Mouse (Mus musculus): ENCODE data around the gene Aqp6. TPM values are rescaled to one million over a fixed set of nuclear protein-coding genes. Genes with fewer than 3 reads are reported as not detected.
A peak's percentile ranks its signal among the peaks of the same experiment; 100 is the strongest.

Gene Aqp6
- total RNA-seq, 2 experiments from 2014 or later: not detected

DNA sequence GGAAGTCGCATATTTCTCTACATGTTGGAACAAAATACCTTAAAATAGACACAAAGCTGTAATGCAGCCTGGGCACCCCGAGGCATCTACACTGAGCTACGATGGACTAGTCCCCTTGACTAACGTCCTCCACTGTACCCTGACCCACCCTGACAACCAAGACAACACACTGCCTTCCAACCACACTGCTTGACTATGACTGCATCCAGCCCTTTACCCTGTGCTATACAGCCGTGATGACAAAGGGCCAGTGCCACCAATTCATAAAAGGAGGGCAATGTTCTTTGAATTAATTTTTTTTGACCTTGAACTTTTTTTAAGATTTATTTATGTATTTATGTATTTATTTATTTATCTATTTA lies 36.9 kb downstream of the Aqp6 start:
- ATAC-seq (ENCODE audit: poor library complexity, severe bottlenecking): no peak

DNA sequence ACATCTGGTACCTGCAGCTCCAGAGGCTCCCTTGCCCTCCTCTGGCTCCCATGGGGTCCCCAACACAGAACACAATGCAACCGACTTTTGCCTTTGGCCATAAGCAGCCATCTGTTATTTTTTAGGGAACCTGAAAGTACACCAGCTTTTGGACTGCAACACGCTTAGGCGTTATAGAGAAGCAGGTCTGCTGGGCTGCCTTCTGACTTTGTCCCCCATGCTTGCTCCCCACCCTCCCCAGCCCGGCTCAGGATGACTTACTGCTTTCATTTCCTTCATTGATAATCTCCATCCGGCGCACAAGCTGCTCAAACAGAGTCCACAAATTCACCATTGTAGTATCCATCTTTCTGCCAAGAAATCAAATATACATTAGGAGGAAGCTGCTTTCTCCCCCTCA lies 41.4 kb downstream of the Aqp6 start:
- peak; percentile 88 for ATAC-seq (ENCODE audit: poor library complexity, severe bottlenecking)

DNA sequence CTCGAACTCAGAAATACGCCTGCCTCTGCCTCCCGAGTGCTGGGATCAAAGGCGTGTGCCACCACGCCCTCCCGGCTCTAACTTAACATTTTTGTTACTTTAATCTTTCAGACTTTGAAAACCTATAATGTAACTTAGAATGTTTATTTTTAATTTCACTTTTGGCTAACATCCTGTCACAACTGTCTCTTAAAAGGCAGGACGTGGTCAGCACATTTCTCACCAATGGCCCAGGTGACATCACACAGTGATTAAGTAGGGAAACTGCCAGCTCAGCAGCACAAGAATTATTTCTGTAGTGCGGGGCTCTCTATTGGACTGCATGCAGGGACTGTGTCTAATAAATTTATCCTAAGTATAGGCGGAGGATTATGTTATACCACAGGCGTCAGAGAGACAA lies 42.6 kb downstream of the Aqp6 start:
- peak; percentile 51 for ATAC-seq (ENCODE audit: poor library complexity, severe bottlenecking)

DNA sequence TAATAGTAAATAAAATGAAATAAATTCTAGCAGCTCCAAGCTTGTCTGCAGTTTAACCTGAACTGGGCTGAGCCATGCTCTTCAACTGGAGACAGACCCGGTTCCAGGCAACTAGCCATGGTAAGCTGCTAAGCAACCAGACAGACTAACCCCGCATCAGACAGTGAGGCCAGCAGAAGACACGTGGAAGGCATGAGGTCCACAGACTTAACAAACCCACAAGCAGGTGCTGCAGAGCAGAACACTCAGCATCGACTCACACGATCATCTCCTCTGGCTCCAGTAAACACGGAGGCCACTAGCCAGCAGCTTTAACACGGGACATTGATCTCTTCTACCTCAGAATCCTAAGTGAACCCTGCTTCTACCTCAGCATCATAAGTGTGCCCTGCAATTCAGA lies 43.6 kb downstream of the Aqp6 start:
- no peak for ATAC-seq (ENCODE audit: poor library complexity, severe bottlenecking)

DNA sequence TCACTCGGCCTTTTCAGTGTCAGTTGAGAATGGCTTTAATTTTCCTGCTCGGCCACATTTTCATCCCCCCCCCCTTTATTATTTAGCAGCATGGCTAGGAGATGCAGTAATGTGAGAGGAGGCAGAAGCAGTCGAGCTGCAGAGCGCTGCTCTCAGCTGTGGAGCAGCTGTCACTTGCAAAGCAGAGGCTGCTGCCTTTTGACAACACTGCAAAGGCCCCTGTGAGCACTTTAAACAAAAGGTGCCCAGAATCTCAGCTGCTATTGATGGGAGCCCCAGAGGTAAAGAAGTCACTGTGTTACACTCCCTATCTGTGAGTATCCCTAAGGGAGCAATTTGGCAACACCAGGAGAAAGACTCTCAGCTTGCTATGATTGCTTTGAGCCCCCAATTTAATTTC lies 47.1 kb downstream of the Aqp6 start:
- no peak for ATAC-seq (ENCODE audit: poor library complexity, severe bottlenecking)

DNA sequence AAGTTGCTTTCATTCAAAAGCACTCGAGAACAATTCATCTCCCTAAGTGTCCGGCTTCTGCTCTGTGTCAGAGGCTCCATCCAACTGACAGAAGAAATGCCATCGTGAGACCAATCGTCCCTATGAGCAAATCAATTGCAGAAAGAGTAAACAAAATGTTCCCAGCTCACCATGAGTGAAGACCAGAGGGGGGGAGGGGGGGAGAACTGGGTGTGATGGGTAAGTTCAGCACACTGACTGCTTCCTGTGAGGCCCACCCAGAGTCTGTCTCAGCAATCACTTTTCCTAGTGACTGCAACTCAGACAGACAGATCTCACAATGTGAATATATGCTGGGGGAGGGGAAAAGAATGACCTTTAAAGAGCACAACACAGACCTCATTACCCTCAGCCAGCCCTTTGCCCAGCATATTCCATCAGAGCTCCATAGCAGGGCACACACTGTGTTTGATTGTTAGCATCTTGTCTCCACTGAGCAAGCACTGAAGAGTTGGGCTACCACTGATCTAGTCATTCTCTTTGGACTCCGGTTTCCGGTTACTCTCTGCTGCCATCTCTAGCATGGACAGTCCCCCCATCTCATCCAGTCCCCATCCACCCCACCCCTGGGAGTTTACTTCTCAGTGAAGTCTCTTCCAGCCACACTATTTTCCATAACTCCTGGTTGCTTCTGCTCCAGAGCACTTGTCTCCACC lies 48.0 kb downstream of the Aqp6 start:
- ATAC-seq (ENCODE audit: poor library complexity, severe bottlenecking): no peak

DNA sequence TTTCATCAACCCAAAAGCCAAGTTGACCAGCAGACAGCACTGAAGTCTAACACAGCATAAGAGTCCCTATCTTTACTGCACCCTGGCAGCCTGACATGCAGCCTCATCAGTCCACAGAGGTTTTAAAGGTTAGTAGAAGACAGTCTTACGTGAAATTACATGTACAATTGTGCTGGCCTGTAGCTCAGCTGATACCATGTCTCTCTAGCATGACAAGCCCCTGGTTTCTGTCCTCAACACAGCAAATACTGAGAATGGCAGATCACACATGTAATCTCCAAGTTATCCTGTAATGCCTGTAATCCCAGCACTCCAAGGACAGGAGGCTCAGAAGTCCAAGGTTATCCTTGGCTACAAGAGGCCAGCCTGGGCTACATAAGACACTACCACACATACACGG lies 49.1 kb downstream of the Aqp6 start:
- no peak for ATAC-seq (ENCODE audit: poor library complexity, severe bottlenecking)

DNA sequence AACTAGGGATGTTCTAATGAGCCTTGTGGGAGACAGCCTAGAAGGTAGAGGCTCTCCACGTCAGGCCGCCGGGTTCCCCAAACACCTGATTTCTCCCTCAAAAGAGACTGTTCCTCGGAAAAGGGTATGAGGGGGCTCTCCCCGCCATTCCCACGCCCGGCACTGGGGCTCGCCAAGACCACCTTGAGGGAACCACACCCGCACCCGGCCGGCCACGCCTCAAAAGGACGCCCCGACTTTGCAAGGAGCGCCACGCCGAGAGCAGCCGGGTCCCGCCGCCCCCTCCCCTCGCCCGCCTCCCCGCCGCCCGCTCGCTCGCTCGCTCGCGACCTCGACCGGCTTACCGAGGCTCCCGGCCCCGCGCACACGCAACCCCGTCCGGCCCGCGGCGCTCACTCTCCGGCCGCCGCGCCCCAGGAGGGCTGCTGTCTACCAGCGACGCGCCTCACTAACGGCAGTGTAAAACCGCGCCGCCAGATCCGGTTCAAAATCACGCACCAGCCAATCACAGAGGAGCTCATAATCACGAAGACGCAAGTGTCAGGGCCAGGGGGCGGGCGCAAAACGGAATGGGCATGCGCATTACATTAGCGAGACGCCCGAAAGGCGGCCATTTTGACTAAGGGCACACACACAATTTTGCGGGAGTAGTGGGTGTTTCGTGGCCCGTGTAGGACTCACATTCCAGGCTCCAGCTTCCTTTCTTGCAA lies 50.1 kb downstream of the Aqp6 start, which contains the start of gene Racgap1:
TSS of gene Racgap1 (minus strand) at position 494 of the 710 bp plus-strand sequence.
- peak; percentile 93 for ATAC-seq (ENCODE audit: poor library complexity, severe bottlenecking)

DNA sequence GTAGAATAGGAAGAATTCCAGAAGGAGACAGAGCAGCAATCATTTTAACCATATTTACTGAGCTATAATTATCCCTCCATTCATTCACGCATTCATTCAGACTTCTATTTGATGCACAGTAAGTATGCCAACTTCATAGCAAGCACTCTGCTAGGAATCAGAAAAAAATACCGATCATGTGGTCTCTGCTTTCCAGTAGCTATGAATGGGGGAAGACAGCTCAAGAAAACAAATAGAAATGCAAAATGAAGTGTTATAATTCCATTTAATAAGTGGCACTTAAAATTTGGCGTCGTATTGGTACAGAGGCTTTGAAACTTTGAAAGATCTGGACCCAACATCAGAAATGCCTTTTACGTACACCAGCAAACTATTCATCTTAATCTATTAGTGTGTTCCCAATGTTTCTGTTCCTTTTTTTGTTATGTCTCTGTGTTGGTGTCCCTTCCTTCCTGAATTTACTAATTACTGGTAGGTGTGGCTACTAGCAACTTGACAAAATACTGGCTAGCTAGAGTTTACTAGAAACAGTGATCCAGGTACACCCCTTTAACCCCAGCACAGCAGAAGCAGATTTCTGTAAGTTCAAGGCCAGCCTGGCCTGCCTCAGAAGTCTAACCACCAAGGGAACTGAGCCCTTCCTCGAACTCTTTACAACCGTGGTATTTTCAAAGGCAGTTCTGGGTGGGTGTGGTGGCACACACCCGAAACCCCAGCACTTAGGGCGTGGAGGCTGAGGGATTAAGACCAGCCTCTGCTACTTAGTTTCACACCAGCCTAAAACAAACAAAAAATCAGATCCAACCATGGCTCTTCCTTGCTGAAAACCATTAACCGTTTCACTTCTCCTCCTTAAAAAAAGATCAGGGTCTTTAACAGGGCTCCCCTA lies 51.0 kb downstream of the Aqp6 start:
- ATAC-seq (ENCODE audit: poor library complexity, severe bottlenecking): peak; percentile 40

DNA sequence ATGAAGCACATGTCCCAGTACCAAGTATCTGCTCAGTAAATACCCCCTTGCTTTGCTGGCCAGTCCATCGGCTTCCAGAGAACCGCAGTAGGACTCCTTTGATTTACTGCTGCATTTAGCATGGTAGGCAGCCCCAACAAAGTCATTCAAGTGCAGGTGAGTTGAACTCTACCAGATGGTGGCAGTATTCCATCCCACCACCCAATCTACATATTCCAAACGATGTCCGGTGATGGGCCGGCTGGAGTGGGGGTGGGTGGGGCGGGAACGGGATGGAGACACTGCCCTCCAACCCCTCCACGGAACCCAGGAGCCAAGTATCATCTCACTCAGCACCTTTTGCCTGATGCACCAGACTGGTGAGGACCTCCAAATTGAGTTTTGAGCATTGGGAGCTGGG lies 52.1 kb downstream of the Aqp6 start:
- no peak for ATAC-seq (ENCODE audit: poor library complexity, severe bottlenecking)

DNA sequence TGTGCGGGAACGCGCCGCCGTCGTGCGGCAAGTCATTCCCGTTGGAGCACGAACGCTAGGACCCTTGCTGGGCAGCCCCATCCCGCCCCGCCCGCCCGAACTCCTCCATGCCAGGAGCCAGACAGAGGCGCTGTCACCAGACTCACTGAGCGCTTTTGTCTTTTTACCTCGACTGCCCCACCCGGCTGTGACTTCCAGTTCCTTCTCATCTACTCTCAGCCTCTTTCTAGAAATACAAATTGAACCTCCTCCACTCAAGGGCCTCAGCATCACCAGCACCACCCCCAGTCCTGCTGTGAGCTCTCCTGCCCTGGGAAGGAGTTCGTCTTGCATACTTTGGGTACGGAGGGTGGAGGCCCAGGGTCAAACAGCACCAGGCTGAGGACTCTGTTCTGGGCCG lies 52.7 kb downstream of the Aqp6 start:
- no peak for ATAC-seq (ENCODE audit: poor library complexity, severe bottlenecking)

Other genes starting within 250 kb of the Aqp6 start
- gene Fmnl3, start 230.9 kb upstream of the Aqp6 start, total RNA-seq (2015): 7.9 and 10.1 TPM in 2 replicates
- 11.4 and 16.3 TPM in 2 replicates for gene Fmnl3, start 230.9 kb upstream of the Aqp6 start, total RNA-seq (2017)
- gene Tmbim6, start 208.5 kb upstream of the Aqp6 start, total RNA-seq (2015): 410 and 456 TPM in 2 replicates
- 187 and 196 TPM in 2 replicates for gene Tmbim6, start 208.5 kb upstream of the Aqp6 start, total RNA-seq (2017)
- gene Nckap5l, start 143.7 kb upstream of the Aqp6 start, total RNA-seq (2015): 0.84 and 4.0 TPM in 2 replicates
- gene Nckap5l, start 143.7 kb upstream of the Aqp6 start, total RNA-seq (2017): 0.73 TPM in 1 of 2 replicates, not detected in the other
- 8.2 and 9.8 TPM in 2 replicates for gene Bcdin3d, start 126.7 kb upstream of the Aqp6 start, total RNA-seq (2015)
- 3.6 and 4.6 TPM in 2 replicates for gene Bcdin3d, start 126.7 kb upstream of the Aqp6 start, total RNA-seq (2017)
- gene Faim2, start 73.2 kb upstream of the Aqp6 start, total RNA-seq (2015): 0.04 TPM in 1 of 2 replicates, not detected in the other
- gene Faim2, start 73.2 kb upstream of the Aqp6 start, total RNA-seq (2017): 0.49 TPM in 1 of 2 replicates, not detected in the other
- not detected in 2 replicates for gene Aqp2, start 22.3 kb upstream of the Aqp6 start, total RNA-seq (2015)
- not detected in 2 replicates for gene Aqp2, start 22.3 kb upstream of the Aqp6 start, total RNA-seq (2017)
- gene Aqp5, start 10.6 kb upstream of the Aqp6 start, total RNA-seq (2015): not detected in 2 replicates
- gene Aqp5, start 10.6 kb upstream of the Aqp6 start, total RNA-seq (2017): not detected in 2 replicates
- gene Racgap1, start 50.3 kb downstream of the Aqp6 start, total RNA-seq (2015): 136 and 140 TPM in 2 replicates
- gene Racgap1, start 50.3 kb downstream of the Aqp6 start, total RNA-seq (2017): 184 and 201 TPM in 2 replicates
- gene Asic1, start 69.0 kb downstream of the Aqp6 start, total RNA-seq (2015): 0.05 TPM in 1 of 2 replicates, not detected in the other
- gene Asic1, start 69.0 kb downstream of the Aqp6 start, total RNA-seq (2017): 0.11 TPM in 1 of 2 replicates, not detected in the other
- 12.0 and 12.4 TPM in 2 replicates for gene Smarcd1, start 100.7 kb downstream of the Aqp6 start, total RNA-seq (2015)
- gene Smarcd1, start 100.7 kb downstream of the Aqp6 start, total RNA-seq (2017): 9.3 and 16.1 TPM in 2 replicates
- not detected in 2 replicates for gene Gm17349, start 104.1 kb downstream of the Aqp6 start, total RNA-seq (2015)
- not detected in 2 replicates for gene Gm17349, start 104.1 kb downstream of the Aqp6 start, total RNA-seq (2017)
- gene Gpd1, start 116.1 kb downstream of the Aqp6 start, total RNA-seq (2015): 0.11 TPM in 1 of 2 replicates, not detected in the other
- 0.20 and 0.26 TPM in 2 replicates for gene Gpd1, start 116.1 kb downstream of the Aqp6 start, total RNA-seq (2017)
- gene Cox14, start 124.2 kb downstream of the Aqp6 start, total RNA-seq (2015): 67.3 and 78.1 TPM in 2 replicates
- gene Cox14, start 124.2 kb downstream of the Aqp6 start, total RNA-seq (2017): 15.4 and 25.6 TPM in 2 replicates
- gene Cers5, start 171.5 kb downstream of the Aqp6 start, total RNA-seq (2015): 64.6 and 75.6 TPM in 2 replicates
- 42.3 and 45.3 TPM in 2 replicates for gene Cers5, start 171.5 kb downstream of the Aqp6 start, total RNA-seq (2017)